Mouse (Mus musculus) small intestine, adult 2 months (tissue): ENCODE data around the gene Gpsm3.

Experiments
- CTCF ChIP-seq: fragments of 200-500 bp; IDR thresholded peaks from 2 replicates; pipeline ENCODE4 v1.5.1; 2012; ENCODE audit warnings: low read depth, mild to moderate bottlenecking, control low read depth, inconsistent platforms, low read length, moderate library complexity, mixed read lengths; ENCODE audit not compliant: insufficient replicate concordance, insufficient read length; ENCODE audit errors: extremely low read depth
- POLR2A ChIP-seq: fragments of 200-500 bp; IDR thresholded peaks from 2 replicates; pipeline ENCODE4 v1.6.1; 2012; ENCODE audit warnings: low read depth, mild to moderate bottlenecking, control low read depth, inconsistent platforms, low read length, moderate library complexity

DNA sequence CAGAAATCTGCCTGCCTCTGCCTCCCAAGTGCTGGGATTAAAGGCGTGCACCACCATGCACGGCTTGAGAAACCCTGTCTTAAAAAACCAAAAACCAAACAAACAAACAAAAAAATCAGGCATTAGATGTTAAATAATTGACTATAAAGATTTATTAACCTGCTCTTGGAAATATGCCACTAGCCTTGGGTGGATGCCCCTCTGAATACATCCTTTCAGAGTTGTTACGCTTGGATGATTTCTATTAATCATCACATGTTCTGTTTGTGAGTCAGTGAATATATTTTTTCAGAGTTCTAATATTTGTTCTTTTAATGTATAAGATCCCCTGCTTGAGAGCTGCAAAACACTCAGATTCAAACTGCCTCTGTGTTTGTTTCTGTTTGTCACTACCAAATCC, 35.4 kb downstream of the Gpsm3 start:
- TF ChIP-seq CTCF = no peak
- no peak for TF ChIP-seq POLR2A
